Mouse (Mus musculus) kidney, adult 2 months (tissue): ENCODE data around the gene Glt28d2.

Experiments
- CTCF ChIP-seq: fragments of 200-500 bp; conservative IDR thresholded peaks from 2 replicates; pipeline ENCODE4 v1.5.1; 2011; ENCODE audit warnings: low read depth, mild to moderate bottlenecking, control low read depth, low read length, moderate library complexity, mixed read lengths; ENCODE audit not compliant: insufficient read depth, insufficient read length
- POLR2A ChIP-seq: fragments of 200-500 bp; IDR thresholded peaks from one replicate; pipeline ENCODE4 v1.6.1; 2011; ENCODE audit warnings: low read depth, low read length, control low read depth

DNA sequence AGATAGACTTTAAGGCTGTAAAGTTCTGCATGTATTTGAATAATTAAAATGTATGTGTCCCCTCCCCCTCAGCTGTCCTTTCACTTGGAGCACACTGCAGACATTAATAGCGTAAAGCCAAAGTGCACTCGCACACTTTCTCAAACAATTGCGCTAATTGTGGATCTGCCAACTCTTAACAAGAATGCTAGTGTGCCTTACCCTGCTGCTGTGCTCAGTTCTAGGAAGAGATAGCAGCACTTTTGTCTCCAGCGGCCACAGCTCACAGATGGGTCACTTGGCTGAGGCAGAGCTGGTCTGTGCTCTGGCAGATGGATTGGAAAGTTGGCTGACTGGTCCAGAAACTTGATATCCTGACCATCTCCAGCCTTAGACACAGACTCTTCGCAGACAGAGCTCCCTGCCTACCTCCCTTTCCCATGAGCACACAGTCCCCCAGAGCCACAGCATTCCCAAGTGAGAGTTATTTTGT, 40.9 kb upstream of the Glt28d2 start:
- TF ChIP-seq CTCF (no peak), POLR2A (no peak)
